Mouse (Mus musculus) heart, embryonic 16.5 days (tissue): ENCODE data around the gene Esp18. TPM values are rescaled to one million over a fixed set of nuclear protein-coding genes. Genes with fewer than 3 reads are reported as not detected.

Source experiments
- ATAC-seq: fragments of 200-750 bp; cut with Nextera tagmentation; replicated peaks from 2 replicates; pipeline ENCODE4 v1.8.0; 2017; ENCODE audit warnings: moderate number of reproducible peaks; ENCODE audit not compliant: insufficient read depth, low FRiP score; ENCODE audit errors: extremely low read depth
- H3K27ac ChIP-seq: fragments of 300-500 bp; sonication (generic); 2 replicates; pipeline ENCODE4 v1.5.1; 2014; ENCODE audit warnings: mild to moderate bottlenecking, low read length, control low read depth, moderate library complexity
- H3K27me3 ChIP-seq: fragments of 300-500 bp; sonication (generic); 2 replicates; pipeline ENCODE4 v1.6.1; 2014; ENCODE audit warnings: low read length, mixed read lengths; ENCODE audit not compliant: control insufficient read depth, insufficient read depth
- H3K36me3 ChIP-seq: fragments of 300-500 bp; sonication (generic); 2 replicates; pipeline ENCODE4 v1.6.1; 2014; ENCODE audit not compliant: control insufficient read depth, insufficient read depth
- H3K4me1 ChIP-seq: fragments of 300-500 bp; sonication (generic); 2 replicates; pipeline ENCODE4 v1.6.1; 2014; ENCODE audit warnings: low read length, mixed read lengths; ENCODE audit not compliant: control insufficient read depth, insufficient read depth
- H3K4me2 ChIP-seq: fragments of 300-500 bp; sonication (generic); 2 replicates; pipeline ENCODE4 v1.6.1; 2014; ENCODE audit warnings: low read depth, mild to moderate bottlenecking, control low read depth, low read length
- H3K4me3 ChIP-seq: fragments of 300-500 bp; sonication (generic); 2 replicates; pipeline ENCODE4 v1.5.1; 2014; ENCODE audit warnings: mild to moderate bottlenecking, control low read depth, low read length
- H3K9ac ChIP-seq: fragments of 300-500 bp; sonication (generic); 2 replicates; pipeline ENCODE4 v1.6.1; 2014; ENCODE audit warnings: low read length, control low read depth
- H3K9me3 ChIP-seq: fragments of 300-500 bp; sonication (generic); replicated peaks from 2 replicates; pipeline ENCODE4 v1.6.1; 2016; ENCODE audit warnings: low read length; ENCODE audit not compliant: control insufficient read depth
- WGBS: fragments of 180-500 bp; shearing (Covaris S2); extraction: QIAGEN DNeasy Blood & Tissue Kit; methylation state at CpG from one replicate; pipeline ENCODE4 v1.1.7; 2014; 5-methylcytosine and 5-hydroxymethylcytosine counted together
- microRNA-seq: library from miRNA; unstranded; fragments of <30 nt; microRNA quantifications from one replicate; pipeline ENCODE4, GENCODE M21; 2017
- polyA plus RNA-seq: library from polyadenylated mRNA; unstranded; fragments of >200 nt; fragmentation: Nextera tagmentation; extraction: Ambion mirVana; gene quantifications from 2 replicates; pipeline ENCODE4 v1.2.1, GENCODE M21; 2015

Gene Esp18
- polyA plus RNA-seq: not detected in 2 replicates

- 46% methylated on average over 2 of the region's 2 CpGs for WGBS
- Histone ChIP-seq H3K36me3 (no peaks in the 10 kb centered on the region), H3K4me1 (no peaks in the 10 kb centered on the region), H3K27me3 (no peaks in the 10 kb centered on the region), H3K4me2 (no peak within 1 kb of the TSS), H3K27ac (no peak within 1 kb of the TSS), H3K4me3 (no peak within 1 kb of the TSS), H3K9me3 (no peaks in the 10 kb centered on the region), H3K9ac (no peak within 1 kb of the TSS)
- ATAC-seq: no peak
These were observed at the start of gene Esp18 for GRCm38 (mm10) chr17:39406059-39406458. Gene Esp18 (plus strand): TSS chr17:39406359.

- H3K9ac ChIP-seq: no peak overlapping the region
- 70% methylated on average over 3 of the region's 3 CpGs for WGBS
- H3K27ac ChIP-seq: no peak overlapping the region
- H3K36me3 ChIP-seq: no peaks in the 10 kb centered on the region
- no peak overlapping the region for H3K4me2 ChIP-seq
- H3K9me3 ChIP-seq: 0 out of 2 replicates have a peak, but pooled peaks cover 2% of the 10 kb centered on the region
- H3K4me1 ChIP-seq: no peaks in the 10 kb centered on the region
- no peaks in the 10 kb centered on the region for H3K27me3 ChIP-seq
- no peak overlapping the region for H3K4me3 ChIP-seq
- ATAC-seq: no peak
These were observed 42.8 kb upstream of the Esp18 start for GRCm38 (mm10) chr17:39363316-39363715.

Small RNA genes within 50 kb of the gene (microRNA-seq; reads per million reads assigned to microRNA genes)
- gene Gm26429: not detected

Other genes starting within 250 kb of the Esp18 start
- not detected in 2 replicates for gene Esp16, start 129.8 kb downstream of the Esp18 start, polyA plus RNA-seq
- gene Esp15, start 234.6 kb downstream of the Esp18 start, polyA plus RNA-seq: not detected in 2 replicates